Mouse (Mus musculus): Measurements from ENCODE around the gene Hist1h3c. TPM values are rescaled to one million over a fixed set of nuclear protein-coding genes. Genes with fewer than 3 reads are reported as not detected.
"Not testable (repeated sequence)": the region's sequence is repeated elsewhere in the genome, so short reads cannot be mapped to it uniquely, and the experiment has no call there.

Hist1h3c gene
- polyA plus RNA-seq, 1 experiment from 2014 or later = 10.6 TPM

- H3K4me1 ChIP-seq (replicated peaks; ENCODE audit: control insufficient read depth, insufficient read depth, low read length) = peaks cover 4% of the 10 kb centered on the region; the same call in 1 of the 2 replicates
- no peaks in the 10 kb centered on the region for H3K27me3 ChIP-seq (ENCODE audit: control insufficient read depth, insufficient read depth, low read length)
- H3K9ac ChIP-seq (ENCODE audit: low read length) = no peak overlapping the region
- DNase-seq (ENCODE audit: low spot score) (no peak), ATAC-seq (replicated peaks; ENCODE audit: low FRiP score) (no peak)
- no peak overlapping the region for H3K27ac ChIP-seq (ENCODE audit: low read depth, low read length)
- H3K9me3 ChIP-seq (ENCODE audit: control insufficient read depth, low read length) = no peaks in the 10 kb centered on the region
- H3K36me3 ChIP-seq (ENCODE audit: control insufficient read depth, insufficient read depth, low read length) = no peaks in the 10 kb centered on the region
- 74% methylated on average over 1 of the region's 1 CpGs for WGBS
- no peak overlapping the region for H3K4me2 ChIP-seq (ENCODE audit: low read depth, low read length, severe bottlenecking)
- H3K4me3 ChIP-seq (ENCODE audit: low read depth, low read length) = no peak overlapping the region
Measured at GRCm38 (mm10) chr13:23765172-23765513, 19.7 kb upstream of the Hist1h3c start.

- H3K4me1 ChIP-seq (replicated peaks; ENCODE audit: control insufficient read depth, insufficient read depth, low read length) = peaks cover 4% of the 10 kb centered on the region; the same call in 1 of the 2 replicates
- H3K27me3 ChIP-seq (ENCODE audit: control insufficient read depth, insufficient read depth, low read length) = no peaks in the 10 kb centered on the region
- peak overlapping the region; percentile 74 for H3K4me2 ChIP-seq (ENCODE audit: low read depth, low read length, severe bottlenecking)
- no peak for ATAC-seq (replicated peaks; ENCODE audit: low FRiP score)
- H3K4me3 ChIP-seq (ENCODE audit: low read depth, low read length) = peak overlapping the region; percentile 55
- H3K9ac ChIP-seq (ENCODE audit: low read length) = peak overlapping the region; percentile 86
- H3K9me3 ChIP-seq (ENCODE audit: control insufficient read depth, low read length) = no peaks in the 10 kb centered on the region
- no peak for DNase-seq (ENCODE audit: low spot score)
- 32% methylated on average over 12 of the region's 12 CpGs for WGBS
- H3K27ac ChIP-seq (ENCODE audit: low read depth, low read length) = peak overlapping the region; percentile 94
- H3K36me3 ChIP-seq (ENCODE audit: control insufficient read depth, insufficient read depth, low read length) = no peaks in the 10 kb centered on the region
Measured at GRCm38 (mm10) chr13:23764324-23765171, 19.1 kb upstream of the Hist1h3c start.

GRCm38 (mm10) chr13:23763586-23764323 lies 18.4 kb upstream of the Hist1h3c start, which contains the start of gene Hist1h1a:
Gene Hist1h1a, plus strand, starts transcription at chr13:23763666.
- H3K9me3 ChIP-seq (ENCODE audit: control insufficient read depth, low read length) = no peaks in the 10 kb centered on the region
- peak within 1 kb of the TSS; percentile 55 for H3K4me3 ChIP-seq (ENCODE audit: low read depth, low read length)
- peak within 1 kb of the TSS; percentile 94 for H3K27ac ChIP-seq (ENCODE audit: low read depth, low read length)
- peak within 1 kb of the TSS; percentile 86 for H3K9ac ChIP-seq (ENCODE audit: low read length)
- DNase-seq (ENCODE audit: low spot score) (peak; percentile 95), ATAC-seq (replicated peaks; ENCODE audit: low FRiP score) (peak; percentile 77)
- H3K27me3 ChIP-seq (ENCODE audit: control insufficient read depth, insufficient read depth, low read length) = no peaks in the 10 kb centered on the region
- H3K4me1 ChIP-seq (replicated peaks; ENCODE audit: control insufficient read depth, insufficient read depth, low read length) = peaks cover 4% of the 10 kb centered on the region; the same call in 1 of the 2 replicates
- WGBS = 3% methylated on average over 34 of the region's 34 CpGs
- peak within 1 kb of the TSS; percentile 74 for H3K4me2 ChIP-seq (ENCODE audit: low read depth, low read length, severe bottlenecking)
- H3K36me3 ChIP-seq (ENCODE audit: control insufficient read depth, insufficient read depth, low read length) = no peaks in the 10 kb centered on the region

GRCm38 (mm10) chr13:23763242-23763585 lies 17.8 kb upstream of the Hist1h3c start:
- no peaks in the 10 kb centered on the region for H3K36me3 ChIP-seq (ENCODE audit: control insufficient read depth, insufficient read depth, low read length)
- H3K27ac ChIP-seq (ENCODE audit: low read depth, low read length) = peak overlapping the region; percentile 94
- WGBS = under 1% methylated on average over 10 of the region's 10 CpGs
- H3K4me2 ChIP-seq (ENCODE audit: low read depth, low read length, severe bottlenecking) = peak overlapping the region; percentile 74
- H3K4me1 ChIP-seq (replicated peaks; ENCODE audit: control insufficient read depth, insufficient read depth, low read length) = peaks cover 4% of the 10 kb centered on the region; the same call in 1 of the 2 replicates
- DNase-seq (ENCODE audit: low spot score) (no peak), ATAC-seq (replicated peaks; ENCODE audit: low FRiP score) (no peak)
- peak overlapping the region; percentile 55 for H3K4me3 ChIP-seq (ENCODE audit: low read depth, low read length)
- no peaks in the 10 kb centered on the region for H3K9me3 ChIP-seq (ENCODE audit: control insufficient read depth, low read length)
- H3K9ac ChIP-seq (ENCODE audit: low read length) = peak overlapping the region; percentile 44
- H3K27me3 ChIP-seq (ENCODE audit: control insufficient read depth, insufficient read depth, low read length) = no peaks in the 10 kb centered on the region

- H3K27me3 ChIP-seq (ENCODE audit: control insufficient read depth, insufficient read depth, low read length); H3K9me3 ChIP-seq (ENCODE audit: control insufficient read depth, low read length); H3K36me3 ChIP-seq (ENCODE audit: control insufficient read depth, insufficient read depth, low read length); H3K4me1 ChIP-seq (replicated peaks; ENCODE audit: control insufficient read depth, insufficient read depth, low read length): not testable (repeated sequence)
- peak within 1 kb of the TSS; percentile 77 for H3K9ac ChIP-seq (ENCODE audit: low read length)
- WGBS = 1% methylated on average over 25 of the region's 52 CpGs
- peak; percentile 62 for ATAC-seq (replicated peaks; ENCODE audit: low FRiP score)
- H3K4me2 ChIP-seq (ENCODE audit: low read depth, low read length, severe bottlenecking) = peak within 1 kb of the TSS; percentile 74
- peak; percentile 79 for DNase-seq (ENCODE audit: low spot score)
- H3K27ac ChIP-seq (ENCODE audit: low read depth, low read length) = peak within 1 kb of the TSS; percentile 95
- H3K4me3 ChIP-seq (ENCODE audit: low read depth, low read length) = peak within 1 kb of the TSS; percentile 55
Measured at GRCm38 (mm10) chr13:23761871-23762821, 16.7 kb upstream of the Hist1h3c start, which contains the start of gene Hist1h3a. Gene Hist1h3a, minus strand, starts transcription at chr13:23762386.

- H3K36me3 ChIP-seq (ENCODE audit: control insufficient read depth, insufficient read depth, low read length) = no peaks in the 10 kb centered on the region
- H3K9ac ChIP-seq (ENCODE audit: low read length) = peak within 1 kb of the TSS; percentile 77
- H3K27ac ChIP-seq (ENCODE audit: low read depth, low read length) = peak within 1 kb of the TSS; percentile 95
- no peaks in the 10 kb centered on the region for H3K27me3 ChIP-seq (ENCODE audit: control insufficient read depth, insufficient read depth, low read length)
- peaks cover 8% of the 10 kb centered on the region; the same call in 1 of the 2 replicates for H3K4me1 ChIP-seq (replicated peaks; ENCODE audit: control insufficient read depth, insufficient read depth, low read length)
- H3K9me3 ChIP-seq (ENCODE audit: control insufficient read depth, low read length) = no peaks in the 10 kb centered on the region
- peak within 1 kb of the TSS; percentile 74 for H3K4me2 ChIP-seq (ENCODE audit: low read depth, low read length, severe bottlenecking)
- DNase-seq (ENCODE audit: low spot score) (peak; percentile 100), ATAC-seq (replicated peaks; ENCODE audit: low FRiP score) (peak; percentile 77)
- H3K4me3 ChIP-seq (ENCODE audit: low read depth, low read length) = peak within 1 kb of the TSS; percentile 38
- WGBS = under 1% methylated on average over 61 of the region's 72 CpGs
Measured at GRCm38 (mm10) chr13:23760972-23761864, 15.8 kb upstream of the Hist1h3c start, which contains the start of gene Hist1h4a. Gene Hist1h4a, minus strand, starts transcription at chr13:23761230.

GRCm38 (mm10) chr13:23760240-23760971 lies 15.0 kb upstream of the Hist1h3c start:
- peak overlapping the region; percentile 74 for H3K4me2 ChIP-seq (ENCODE audit: low read depth, low read length, severe bottlenecking)
- peak overlapping the region; percentile 38 for H3K4me3 ChIP-seq (ENCODE audit: low read depth, low read length)
- no peak for DNase-seq (ENCODE audit: low spot score)
- ATAC-seq (replicated peaks; ENCODE audit: low FRiP score) = no peak
- H3K27ac ChIP-seq (ENCODE audit: low read depth, low read length) = peak overlapping the region; percentile 95
- no peaks in the 10 kb centered on the region for H3K27me3 ChIP-seq (ENCODE audit: control insufficient read depth, insufficient read depth, low read length)
- WGBS = 2% methylated on average over 22 of the region's 27 CpGs
- H3K4me1 ChIP-seq (replicated peaks; ENCODE audit: control insufficient read depth, insufficient read depth, low read length) = peaks cover 8% of the 10 kb centered on the region; the same call in 1 of the 2 replicates
- H3K9me3 ChIP-seq (ENCODE audit: control insufficient read depth, low read length) = no peaks in the 10 kb centered on the region
- no peaks in the 10 kb centered on the region for H3K36me3 ChIP-seq (ENCODE audit: control insufficient read depth, insufficient read depth, low read length)
- H3K9ac ChIP-seq (ENCODE audit: low read length) = peak overlapping the region; percentile 74
